Mouse (Mus musculus): ENCODE results near the gene Snx20. TPM values are rescaled to one million over a fixed set of nuclear protein-coding genes. Genes with fewer than 3 reads are reported as not detected.

Snx20 gene
- polyA plus RNA-seq, 1 experiment from 2014 or later: 2.3 TPM

DNA sequence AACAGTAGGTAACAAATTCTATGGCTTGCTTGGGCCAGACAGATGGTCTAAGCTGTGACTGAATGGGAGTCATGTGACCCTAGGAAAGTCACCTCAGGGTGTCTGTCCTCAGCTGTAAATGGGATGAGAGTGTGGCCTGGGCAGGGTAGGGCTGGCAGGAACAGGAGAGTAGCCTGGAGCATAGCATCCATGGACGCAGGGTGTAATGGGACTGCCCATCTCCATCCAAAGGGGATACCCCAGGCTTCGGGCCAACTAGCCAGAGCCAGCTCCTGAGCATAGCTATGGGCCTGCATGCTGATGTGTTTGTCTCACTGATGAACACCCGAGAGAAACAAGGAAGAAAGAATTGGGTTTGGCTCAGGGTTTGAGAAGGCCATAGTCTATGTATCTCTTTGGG is 11.7 kb downstream of the Snx20 start:
- no peak for ATAC-seq (replicated peaks; ENCODE audit: insufficient number of reproducible peaks, insufficient read depth, low FRiP score, low read depth)
- 79% methylated on average over 3 of the region's 3 CpGs for WGBS

DNA sequence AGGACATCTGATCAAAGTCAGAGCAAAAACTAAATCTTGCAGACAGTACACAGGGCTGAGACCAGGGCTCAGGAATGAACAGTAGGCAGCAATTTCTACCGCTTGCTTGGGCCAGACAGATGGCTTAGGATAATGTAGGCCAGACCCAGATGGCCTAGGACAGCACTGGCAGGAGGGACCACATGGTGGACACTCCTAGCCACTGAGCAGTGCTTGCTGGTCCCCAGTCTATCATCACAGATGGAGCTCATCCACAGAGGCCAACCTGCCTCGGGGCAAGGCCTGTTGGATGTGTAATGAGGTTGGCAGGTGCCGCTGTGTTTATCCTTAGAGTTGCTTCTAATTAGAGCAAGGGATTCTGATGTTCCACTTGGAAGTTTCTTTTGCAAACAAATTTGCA is 12.6 kb downstream of the Snx20 start:
- no peak overlapping the region for H3K4me3 ChIP-seq
- no peak for ATAC-seq (replicated peaks; ENCODE audit: insufficient number of reproducible peaks, insufficient read depth, low FRiP score, low read depth)

More for the DNA sequence above, 11.7 kb downstream of the Snx20 start:
- Histone ChIP-seq H3K4me2 (no peak overlapping the region), H3K4me3 (no peak overlapping the region), H3K4me1 (replicated peaks) (peaks cover 11% of the 10 kb centered on the region), H3K9ac (no peak overlapping the region), H3K27me3 (peaks cover 62% of the 10 kb centered on the region), H3K36me3 (no peaks in the 10 kb centered on the region), H3K9me3 (replicated peaks) (no peaks in the 10 kb centered on the region), H3K27ac (no peak overlapping the region)

DNA sequence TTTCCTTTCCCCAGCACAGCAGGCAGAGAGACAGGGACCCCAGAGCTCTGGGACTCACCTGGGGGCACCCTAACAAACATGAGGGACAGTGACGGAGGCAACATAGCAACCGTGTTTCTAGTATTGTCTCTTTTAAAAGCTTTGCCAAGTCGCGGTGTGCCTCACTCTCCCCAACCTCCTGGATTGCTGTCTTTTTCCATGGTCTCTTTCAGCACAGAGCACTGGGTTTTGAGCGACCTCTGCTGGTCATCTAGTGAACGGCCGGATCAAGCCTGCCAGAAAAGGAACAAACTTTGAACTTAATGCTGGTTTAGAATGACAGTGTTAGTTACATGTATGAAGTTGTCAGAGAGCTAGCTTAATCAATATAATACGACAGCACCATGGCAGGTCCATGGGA is 14.5 kb downstream of the Snx20 start:
- peaks cover 43% of the 10 kb centered on the region for H3K27me3 ChIP-seq
- H3K36me3 ChIP-seq: no peaks in the 10 kb centered on the region
- no peak overlapping the region for H3K27ac ChIP-seq
- no peak overlapping the region for H3K4me3 ChIP-seq
- H3K9ac ChIP-seq: no peak overlapping the region
- H3K4me1 ChIP-seq (replicated peaks): peaks cover 3% of the 10 kb centered on the region
- no peak for ATAC-seq (replicated peaks; ENCODE audit: insufficient number of reproducible peaks, insufficient read depth, low FRiP score, low read depth)
- H3K9me3 ChIP-seq (replicated peaks): no peaks in the 10 kb centered on the region
- WGBS: 2% methylated on average over 8 of the region's 8 CpGs
- 0 out of 2 replicates have a peak overlapping the region, but pooled peaks have one; percentile 1 for H3K4me2 ChIP-seq

More for the DNA sequence above, 12.6 kb downstream of the Snx20 start:
- H3K4me2 ChIP-seq: no peak overlapping the region
- no peak overlapping the region for H3K27ac ChIP-seq
- no peak overlapping the region for H3K9ac ChIP-seq
- H3K27me3 ChIP-seq: peaks cover 53% of the 10 kb centered on the region
- WGBS: 73% methylated on average over 3 of the region's 3 CpGs
- no peaks in the 10 kb centered on the region for H3K9me3 ChIP-seq (replicated peaks)
- peaks cover 11% of the 10 kb centered on the region for H3K4me1 ChIP-seq (replicated peaks)
- H3K36me3 ChIP-seq: no peaks in the 10 kb centered on the region

GRCm38 (mm10) chr8:88620931-88621330 is 15.0 kb downstream of the Snx20 start:
- Histone ChIP-seq H3K9ac (no peak overlapping the region), H3K27me3 (peaks cover 38% of the 10 kb centered on the region), H3K4me1 (replicated peaks) (peaks cover 3% of the 10 kb centered on the region), H3K4me2 (0 out of 2 replicates have a peak overlapping the region, but pooled peaks have one; percentile 1), H3K4me3 (no peak overlapping the region), H3K27ac (no peak overlapping the region), H3K9me3 (replicated peaks) (no peaks in the 10 kb centered on the region), H3K36me3 (no peaks in the 10 kb centered on the region)
- 54% methylated on average over 5 of the region's 5 CpGs for whole genome bisulfite sequencing
- no peak for ATAC-seq (replicated peaks; ENCODE audit: insufficient number of reproducible peaks, insufficient read depth, low FRiP score, low read depth)

DNA sequence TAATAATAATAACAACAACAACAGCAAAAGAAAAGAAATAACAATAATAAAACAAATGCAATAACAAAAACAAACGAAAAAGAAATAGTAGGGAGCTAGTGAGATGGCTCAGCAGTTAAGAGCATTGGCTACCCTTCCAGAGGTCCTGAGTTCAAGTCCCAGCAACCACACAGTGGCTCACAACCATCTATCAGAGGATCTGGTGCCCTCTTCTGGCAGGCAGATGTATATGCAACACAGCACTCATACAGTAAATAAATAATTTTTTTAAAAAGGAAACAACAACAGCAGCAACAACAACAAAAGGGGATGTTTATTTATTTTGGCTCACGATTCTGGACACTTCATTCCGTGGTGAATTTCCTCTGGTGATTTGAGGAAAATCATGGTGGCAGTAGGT is 16.4 kb downstream of the Snx20 start:
- no peak overlapping the region for H3K4me2 ChIP-seq
- no peaks in the 10 kb centered on the region for H3K36me3 ChIP-seq
- WGBS: 55% methylated on average over 3 of the region's 3 CpGs
- H3K27me3 ChIP-seq: peaks cover 27% of the 10 kb centered on the region
- no peak for ATAC-seq (replicated peaks; ENCODE audit: insufficient number of reproducible peaks, insufficient read depth, low FRiP score, low read depth)
- no peak overlapping the region for H3K27ac ChIP-seq
- H3K4me3 ChIP-seq: no peak overlapping the region
- no peak overlapping the region for H3K9ac ChIP-seq
- no peaks in the 10 kb centered on the region for H3K9me3 ChIP-seq (replicated peaks)
- peaks cover 3% of the 10 kb centered on the region for H3K4me1 ChIP-seq (replicated peaks)

- Histone ChIP-seq H3K4me1 (replicated peaks) (peaks cover 3% of the 10 kb centered on the region), H3K9me3 (replicated peaks) (no peaks in the 10 kb centered on the region), H3K9ac (no peak overlapping the region), H3K36me3 (no peaks in the 10 kb centered on the region), H3K27me3 (peaks cover 22% of the 10 kb centered on the region), H3K4me2 (no peak overlapping the region), H3K27ac (no peak overlapping the region), H3K4me3 (no peak overlapping the region)
- WGBS: 53% methylated on average over 5 of the region's 5 CpGs
- ATAC-seq (replicated peaks; ENCODE audit: insufficient number of reproducible peaks, insufficient read depth, low FRiP score, low read depth): no peak
These were observed 17.3 kb downstream of the Snx20 start for GRCm38 (mm10) chr8:88618612-88619011.

DNA sequence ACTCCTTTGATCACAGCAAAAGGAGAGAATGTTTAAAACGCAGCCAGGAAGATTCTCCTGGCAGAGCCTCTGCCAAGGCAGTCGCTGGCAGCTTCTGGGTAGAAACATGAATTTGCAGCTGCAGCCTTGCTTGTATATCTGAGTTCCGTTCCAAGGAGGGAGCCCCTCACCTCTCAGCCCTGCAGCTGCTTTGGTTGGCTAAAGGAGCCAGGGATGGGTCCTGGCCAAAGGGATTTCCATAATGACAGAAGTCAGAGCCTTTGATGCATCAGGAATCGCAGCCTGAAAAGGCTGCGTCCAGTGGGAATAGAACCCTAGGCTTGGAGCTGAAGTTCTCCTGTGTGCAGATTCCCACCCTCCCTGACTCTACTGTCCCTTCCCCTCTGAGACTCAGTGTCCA is 20.9 kb downstream of the Snx20 start:
- H3K9me3 ChIP-seq (replicated peaks): no peaks in the 10 kb centered on the region
- ATAC-seq (replicated peaks; ENCODE audit: insufficient number of reproducible peaks, insufficient read depth, low FRiP score, low read depth): no peak
- no peak overlapping the region for H3K9ac ChIP-seq
- H3K36me3 ChIP-seq: no peaks in the 10 kb centered on the region
- no peaks in the 10 kb centered on the region for H3K4me1 ChIP-seq (replicated peaks)
- 60% methylated on average over 5 of the region's 5 CpGs for WGBS
- H3K4me3 ChIP-seq: no peak overlapping the region
- no peak overlapping the region for H3K4me2 ChIP-seq
- H3K27me3 ChIP-seq: peaks cover 3% of the 10 kb centered on the region; the same call in 1 of the 2 replicates
- no peak overlapping the region for H3K27ac ChIP-seq

- 77% methylated on average over 6 of the region's 6 CpGs for WGBS
- Histone ChIP-seq H3K4me3 (no peak overlapping the region), H3K27me3 (peaks cover 5% of the 10 kb centered on the region; the same call in 1 of the 2 replicates), H3K9me3 (replicated peaks) (no peaks in the 10 kb centered on the region), H3K4me2 (no peak overlapping the region), H3K27ac (no peak overlapping the region), H3K36me3 (no peaks in the 10 kb centered on the region), H3K4me1 (replicated peaks) (peaks cover 4% of the 10 kb centered on the region; the same call in 1 of the 2 replicates), H3K9ac (no peak overlapping the region)
- no peak for ATAC-seq (replicated peaks; ENCODE audit: insufficient number of reproducible peaks, insufficient read depth, low FRiP score, low read depth)
These were observed 25.7 kb downstream of the Snx20 start for GRCm38 (mm10) chr8:88610271-88610670.

- no peak for ATAC-seq (replicated peaks; ENCODE audit: insufficient number of reproducible peaks, insufficient read depth, low FRiP score, low read depth)
- Histone ChIP-seq H3K27ac (no peak overlapping the region), H3K4me1 (replicated peaks) (peaks cover 12% of the 10 kb centered on the region), H3K9ac (no peak overlapping the region), H3K36me3 (no peaks in the 10 kb centered on the region), H3K4me3 (no peak overlapping the region), H3K27me3 (0 out of 2 replicates have a peak, but pooled peaks cover 3% of the 10 kb centered on the region), H3K4me2 (no peak overlapping the region), H3K9me3 (replicated peaks) (no peaks in the 10 kb centered on the region)
- 78% methylated on average over 8 of the region's 8 CpGs for WGBS
These were observed 26.9 kb downstream of the Snx20 start for GRCm38 (mm10) chr8:88609036-88609435.

- Histone ChIP-seq H3K27ac (no peak overlapping the region), H3K9ac (no peak overlapping the region), H3K4me2 (no peak overlapping the region), H3K4me3 (no peak overlapping the region), H3K9me3 (replicated peaks) (0 out of 2 replicates have a peak, but pooled peaks cover 3% of the 10 kb centered on the region), H3K36me3 (no peaks in the 10 kb centered on the region), H3K4me1 (replicated peaks) (peaks cover 16% of the 10 kb centered on the region), H3K27me3 (0 out of 2 replicates have a peak, but pooled peaks cover 3% of the 10 kb centered on the region)
- 0 out of 2 replicates have a peak, but pooled peaks have one; percentile 3 for ATAC-seq (replicated peaks; ENCODE audit: insufficient number of reproducible peaks, insufficient read depth, low FRiP score, low read depth)
- 54% methylated on average over 13 of the region's 13 CpGs for WGBS
These were observed 30.4 kb downstream of the Snx20 start for GRCm38 (mm10) chr8:88605361-88606040.

- no peaks in the 10 kb centered on the region for H3K36me3 ChIP-seq
- peak overlapping the region; percentile 56 for H3K4me2 ChIP-seq
- no peak overlapping the region for H3K27ac ChIP-seq
- H3K9ac ChIP-seq: no peak overlapping the region
- H3K9me3 ChIP-seq (replicated peaks): 0 out of 2 replicates have a peak, but pooled peaks cover 3% of the 10 kb centered on the region
- ATAC-seq (replicated peaks; ENCODE audit: insufficient number of reproducible peaks, insufficient read depth, low FRiP score, low read depth): peak; percentile 73; the same call in 1 of the 2 replicates
- H3K27me3 ChIP-seq: 0 out of 2 replicates have a peak, but pooled peaks cover 3% of the 10 kb centered on the region
- H3K4me3 ChIP-seq: peak overlapping the region; percentile 25; the same call in 1 of the 2 replicates
- peaks cover 16% of the 10 kb centered on the region for H3K4me1 ChIP-seq (replicated peaks)
- whole genome bisulfite sequencing: 13% methylated on average over 20 of the region's 20 CpGs
These were observed 31.6 kb downstream of the Snx20 start for GRCm38 (mm10) chr8:88604065-88605038.

Measured in heart, embryonic 15.5 days (tissue).